In the genomic region with DNA sequence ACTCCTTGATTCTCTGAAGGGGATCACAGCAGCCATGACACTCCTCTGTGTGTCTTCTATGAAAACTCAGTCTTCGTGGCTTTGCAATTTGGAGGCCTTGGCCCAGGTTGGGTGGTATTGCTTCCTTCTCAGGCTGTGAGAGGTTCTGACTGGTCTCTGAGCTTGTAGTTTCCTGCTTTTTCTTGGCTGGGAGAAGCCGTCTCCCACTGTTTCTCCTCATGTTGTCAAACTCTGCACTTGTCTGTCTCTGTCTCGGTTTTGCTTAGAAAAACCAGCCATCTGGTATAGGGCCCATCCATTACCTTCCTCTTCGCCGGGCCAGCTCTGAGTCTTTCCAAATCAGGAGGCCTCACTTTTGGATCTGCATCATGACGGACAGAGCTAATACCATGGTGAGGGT, we compare ENCODE assay signal across 19 mouse cellular contexts.
DNase-seq lines count a peak whose midpoint lies in the region; ATAC-seq lines count a peak whose summit lies in the region.
"Had no signal": no experiment of that assay in that cellular context is flagged by ENCODE, and none has a peak within 500 bp of the region (broad histone marks: within the 10 kb centered on the region; RNA-seq: fewer than 3 reads in every experiment).

No protein-coding gene starts in this region.

- peak; percentile 45; the same call in 1 of the 2 replicates for ATAC-seq in cerebellum, adult (ENCODE audit: insufficient number of reproducible peaks, low FRiP score, low TSS enrichment)
- ATAC-seq: CD4-positive, CD25-positive, alpha-beta regulatory T cell, adult 4 months; forebrain, embryonic 14.5 days; hindbrain, embryonic 16.5 days; inflammation-experienced regulatory T-cells, adult 6 months; intestine, postnatal 0 days had no signal

- DNase-seq in cerebellum, postnatal 4 days (ENCODE audit: low spot score in 2 of 2) = no peak
- peak; percentile 32 for DNase-seq in cerebellum, adult 9-10 months
- peak; percentile 53 to 59 for DNase-seq in cerebellum, postnatal 25 days
- no peak for DNase-seq in embryo, embryonic 9.5 days (ENCODE audit: extremely low spot score)
- no peak for DNase-seq in adrenal gland, postnatal 25 days
- DNase-seq in ovary, adult 18-20 months (ENCODE audit: low spot score) = no peak
- DNase-seq: adrenal gland, postnatal 10 days; B cell, adult 2 months; gastrocnemius, postnatal 36 days; heart, adult 18-20 months; heart, postnatal 10 days; heart, postnatal 4 days; kidney, adult 8-10 months had no signal

Comparison
In these comparisons a context has a peak if more than half of its experiments do, and no peak if none do; other contexts are left out.
1. DNase-seq: peak in cerebellum, adult 9-10 months (single experiment) and cerebellum, postnatal 25 days (2 of 2); none in cerebellum, postnatal 4 days (0 of 2), embryo, embryonic 9.5 days (single experiment), adrenal gland, postnatal 25 days (single experiment) and ovary, adult 18-20 months (single experiment).